Mouse (Mus musculus): ENCODE results near the gene Pdzd8. TPM values are rescaled to one million over a fixed set of nuclear protein-coding genes. Genes with fewer than 3 reads are reported as not detected.

The Pdzd8 gene
- total RNA-seq, 2 experiments from 2014 or later: 24.6 to 26.7 TPM

DNA sequence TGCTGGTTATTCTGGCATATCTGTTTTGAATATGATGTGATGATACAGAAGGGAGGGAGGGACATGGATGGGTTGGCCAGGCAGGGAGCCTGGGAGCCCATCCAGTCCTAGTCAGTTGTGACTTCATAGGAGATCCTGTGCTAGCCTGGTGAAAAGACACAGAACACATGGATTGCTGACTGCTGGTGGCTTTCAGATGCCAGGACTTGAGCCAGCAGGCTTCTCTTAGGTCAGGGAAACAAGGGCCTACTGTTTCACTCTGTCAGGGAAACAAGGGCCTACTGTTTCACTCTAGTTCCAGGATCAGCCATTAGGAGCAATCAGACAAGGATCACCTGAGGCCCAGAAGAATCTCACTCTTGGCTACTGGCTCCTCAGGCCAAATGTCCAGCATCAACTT, 64.7 kb downstream of the Pdzd8 start:
- DNase-seq (ENCODE audit: low spot score in 2 of 2): no peak

DNA sequence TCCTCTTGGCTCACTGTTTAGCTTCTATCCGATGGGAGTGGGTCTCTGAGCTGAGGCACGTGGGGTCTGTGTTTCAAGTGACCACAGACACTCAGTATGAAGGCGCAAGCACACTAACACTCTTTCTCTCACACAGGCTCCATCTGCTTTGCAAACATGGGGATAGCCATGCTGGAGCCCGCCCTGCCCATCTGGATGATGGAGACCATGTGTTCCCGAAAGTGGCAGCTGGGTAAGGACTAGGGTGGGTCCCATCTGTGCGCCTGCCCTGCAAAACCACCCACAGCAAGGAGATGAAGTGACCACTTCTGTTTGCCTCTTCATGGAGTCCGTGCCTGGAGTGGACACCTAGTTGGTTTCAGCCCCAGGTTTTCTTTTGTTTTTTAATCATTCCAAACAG, 69.2 kb downstream of the Pdzd8 start:
- no peak for DNase-seq (ENCODE audit: low spot score in 2 of 2)

DNA sequence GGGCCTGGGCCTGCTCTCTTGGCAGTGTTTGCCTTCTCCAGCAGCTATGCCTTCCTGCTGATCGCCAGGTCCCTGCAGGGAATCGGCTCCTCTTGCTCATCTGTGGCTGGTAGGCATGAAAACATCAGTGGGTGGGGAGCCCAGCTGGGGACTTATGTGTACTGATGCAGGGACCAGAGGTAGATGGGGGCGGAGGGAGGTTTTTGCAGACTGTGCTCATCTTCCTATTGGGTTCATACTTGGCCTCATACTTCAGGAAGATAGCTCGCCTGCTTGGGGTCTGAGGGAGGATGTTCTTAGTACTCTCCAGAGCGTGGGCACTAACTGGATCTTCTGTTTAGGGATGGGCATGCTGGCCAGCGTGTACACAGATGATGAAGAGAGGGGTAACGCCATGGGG, 72.4 kb downstream of the Pdzd8 start:
- no peak for DNase-seq (ENCODE audit: low spot score in 2 of 2)

DNA sequence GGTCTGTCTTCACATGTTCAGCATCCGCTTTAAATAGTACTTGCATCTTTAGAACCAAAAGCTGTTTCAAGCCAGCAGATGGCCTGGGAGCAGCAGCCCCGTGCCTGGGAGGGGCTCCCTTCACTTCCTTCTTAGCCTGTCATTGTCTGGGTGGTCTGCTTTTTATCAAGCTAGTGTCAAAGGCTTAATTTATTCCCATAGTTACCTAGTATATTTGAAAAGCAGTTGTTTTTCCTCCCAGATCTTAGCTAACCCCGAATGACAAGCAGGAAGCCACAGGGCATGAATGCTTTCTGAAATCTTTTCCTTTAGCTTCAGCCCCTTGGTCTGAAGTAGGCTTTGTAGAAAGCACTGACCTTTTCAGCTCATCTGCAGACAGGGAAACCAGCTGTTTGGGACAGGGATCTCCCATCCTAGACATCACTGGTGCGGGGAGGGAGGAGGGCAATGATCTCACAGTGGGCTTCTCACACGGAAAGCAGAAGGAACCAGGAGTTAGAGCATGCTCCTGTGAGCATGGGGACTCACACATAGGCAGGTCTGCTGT, 78.1 kb downstream of the Pdzd8 start:
- DNase-seq (ENCODE audit: low spot score in 2 of 2): no peak

DNA sequence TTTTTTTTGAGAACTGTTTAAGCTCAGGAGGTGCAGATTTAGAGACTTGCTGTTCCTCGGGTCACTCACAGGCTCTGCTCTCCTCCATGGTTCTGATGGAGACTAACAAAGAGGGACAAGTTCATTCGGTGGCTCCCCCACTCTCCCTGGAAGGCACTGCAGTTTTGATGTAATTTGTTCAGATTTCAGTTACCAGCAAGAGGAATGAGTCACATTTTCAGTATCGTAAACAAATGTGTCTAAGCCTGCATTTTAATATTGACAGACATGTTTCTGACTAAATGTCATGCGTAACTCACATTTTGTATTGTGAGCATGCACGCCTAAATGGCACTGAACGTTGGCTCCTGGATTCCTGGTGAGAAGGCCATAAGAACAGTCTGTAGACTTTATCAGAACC, 79.7 kb downstream of the Pdzd8 start:
- DNase-seq (ENCODE audit: low spot score in 2 of 2): no peak

DNA sequence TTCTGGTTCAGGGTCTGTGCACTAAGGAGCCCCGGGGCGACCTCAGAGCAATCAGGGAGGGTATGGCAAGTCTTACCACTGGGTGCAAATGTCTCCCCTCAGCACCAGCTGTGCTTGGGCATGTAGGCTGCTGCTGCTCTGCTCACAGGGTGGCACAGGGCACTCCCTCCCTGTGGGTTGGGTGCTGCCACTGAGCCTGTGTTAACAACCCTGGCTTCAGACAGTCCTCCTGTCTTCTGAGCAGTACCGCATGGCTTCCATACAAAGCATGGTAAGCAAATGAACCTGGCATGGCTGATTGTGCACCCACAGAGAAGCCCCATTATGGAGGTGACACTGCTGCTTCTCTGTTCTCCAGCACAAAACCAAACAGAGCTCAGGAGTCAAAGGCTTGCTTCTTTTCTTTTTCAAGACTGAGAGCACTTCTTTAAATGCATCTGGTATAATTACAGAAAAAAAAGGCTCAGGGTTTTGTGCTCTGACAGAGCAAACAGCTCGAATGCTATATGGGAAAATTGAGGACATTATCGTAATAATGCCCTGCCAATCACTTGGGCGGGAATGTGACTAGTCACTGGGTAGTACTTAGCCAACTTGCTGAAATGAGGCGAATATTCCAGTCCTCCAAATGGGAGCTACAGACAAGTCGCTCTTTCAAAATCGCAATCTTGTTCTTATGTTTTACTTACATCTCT, 80.6 kb downstream of the Pdzd8 start:
- no peak for DNase-seq (ENCODE audit: low spot score in 2 of 2)

DNA sequence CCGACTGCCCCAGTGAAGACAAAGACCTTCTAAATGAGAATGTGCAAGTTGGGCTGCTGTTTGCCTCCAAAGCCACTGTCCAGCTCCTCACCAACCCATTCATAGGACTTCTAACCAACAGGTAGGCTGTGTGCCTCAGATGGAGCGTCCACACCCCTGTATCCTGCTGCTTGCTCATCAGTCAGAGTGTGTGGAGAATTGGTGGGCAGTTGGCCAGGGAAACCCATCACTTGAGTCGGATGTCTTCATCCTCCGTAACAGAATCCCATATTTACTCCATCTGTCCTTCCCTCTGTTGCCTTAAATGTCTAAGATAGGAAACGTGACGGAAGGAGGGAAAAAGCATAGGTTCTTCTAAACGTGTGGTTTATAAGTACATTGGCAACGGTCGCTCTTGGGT, 82.4 kb downstream of the Pdzd8 start:
- DNase-seq (ENCODE audit: low spot score in 2 of 2): no peak

DNA sequence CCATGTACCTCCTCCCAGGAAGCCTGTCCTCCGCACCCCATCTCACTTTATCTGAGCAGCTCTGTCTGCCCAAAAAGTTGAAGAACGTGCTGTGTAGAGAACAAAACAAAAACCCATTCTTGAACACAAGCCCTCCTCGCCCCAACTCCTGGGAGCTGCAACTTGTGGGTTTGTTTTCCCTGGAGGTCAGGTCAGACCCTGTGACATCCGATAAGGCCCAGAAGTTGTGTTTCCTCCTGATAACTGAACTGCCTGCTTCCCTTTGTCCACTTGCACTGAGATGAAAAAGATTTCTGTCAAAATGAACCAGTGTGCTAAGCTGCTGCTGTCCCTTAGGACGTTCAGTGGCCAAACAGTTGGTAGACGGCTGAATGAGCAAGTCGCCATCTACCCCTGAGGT, 84.0 kb downstream of the Pdzd8 start:
- no peak for DNase-seq (ENCODE audit: low spot score in 2 of 2)

DNA sequence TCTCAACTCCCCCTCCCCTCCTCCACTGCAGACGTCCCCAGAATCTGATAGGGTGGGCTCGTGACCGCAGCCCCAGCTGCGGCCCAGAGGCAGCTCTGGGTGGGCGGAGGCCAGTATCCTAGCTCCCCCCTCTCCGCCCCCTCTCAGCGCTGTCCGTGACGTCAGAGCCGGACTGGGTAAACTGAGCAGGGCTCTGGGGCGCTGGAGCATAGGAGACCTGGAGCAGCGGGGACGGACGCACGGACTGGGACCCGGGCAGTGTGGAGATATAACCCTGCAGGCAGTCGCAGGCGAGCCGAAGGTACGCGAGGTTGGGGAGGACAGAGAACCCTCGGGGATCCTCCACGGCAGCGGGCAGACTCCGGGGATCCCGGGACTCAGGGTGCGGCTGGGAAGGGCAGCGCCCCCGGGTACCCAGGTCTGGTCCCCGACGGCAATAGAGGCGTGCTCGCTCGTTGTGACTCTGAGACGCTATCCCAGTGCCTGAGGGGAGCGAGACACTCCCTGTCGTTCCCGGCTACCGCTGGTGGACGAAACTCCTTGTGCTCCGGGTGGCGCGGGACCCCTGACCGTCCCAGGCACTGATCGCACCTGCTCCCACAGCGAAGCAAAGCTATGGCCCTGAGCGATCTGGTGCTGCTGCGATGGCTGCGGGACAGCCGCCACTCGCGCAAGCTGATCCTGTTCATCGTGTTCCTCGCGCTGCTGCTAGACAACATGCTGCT, 84.7 kb downstream of the Pdzd8 start, which contains the start of gene Slc18a2:
Gene Slc18a2 (plus strand): TSS at position 179 of the 725 bp plus-strand sequence.
- no peak for DNase-seq (ENCODE audit: low spot score in 2 of 2)

DNA sequence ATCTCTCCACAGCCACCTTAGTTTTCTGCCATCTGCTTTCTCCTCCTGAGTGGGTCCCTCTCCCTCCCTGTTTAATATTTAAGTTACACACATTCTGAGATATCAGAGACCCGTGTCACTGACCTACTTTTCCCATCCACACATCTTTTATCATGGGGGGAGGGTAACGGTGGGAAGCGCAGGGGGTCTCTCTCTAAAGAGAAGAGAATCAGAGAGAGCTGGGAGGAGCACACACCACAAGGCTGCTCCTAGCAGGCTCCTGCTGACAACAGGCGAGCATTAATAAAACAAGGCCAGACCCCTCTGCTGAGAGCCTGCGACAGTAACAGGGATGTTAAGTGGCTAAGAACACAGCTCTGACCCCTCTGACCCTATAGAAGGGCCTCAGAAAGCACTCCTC, 85.9 kb downstream of the Pdzd8 start:
- DNase-seq (ENCODE audit: low spot score in 2 of 2): no peak

DNA sequence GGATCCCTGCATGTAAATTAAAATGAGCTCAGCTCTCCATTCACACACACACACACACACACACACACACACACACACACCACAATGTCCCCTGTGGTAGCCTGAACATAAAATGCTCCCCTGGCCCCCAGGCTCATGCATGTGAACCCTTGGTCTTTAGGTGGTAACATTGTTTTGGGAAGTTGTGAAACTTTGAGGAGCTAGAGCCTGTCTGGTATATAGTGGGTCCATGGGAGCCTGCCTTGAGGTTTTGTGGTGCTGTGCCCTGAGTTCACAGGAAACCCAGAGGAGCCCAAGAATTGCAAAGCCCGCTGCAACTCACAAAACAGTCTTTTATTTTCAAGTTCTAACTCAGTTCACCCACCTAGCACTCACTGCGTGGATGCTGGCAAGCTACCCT, 92.9 kb downstream of the Pdzd8 start:
- no peak for DNase-seq (ENCODE audit: low spot score in 2 of 2)

DNA sequence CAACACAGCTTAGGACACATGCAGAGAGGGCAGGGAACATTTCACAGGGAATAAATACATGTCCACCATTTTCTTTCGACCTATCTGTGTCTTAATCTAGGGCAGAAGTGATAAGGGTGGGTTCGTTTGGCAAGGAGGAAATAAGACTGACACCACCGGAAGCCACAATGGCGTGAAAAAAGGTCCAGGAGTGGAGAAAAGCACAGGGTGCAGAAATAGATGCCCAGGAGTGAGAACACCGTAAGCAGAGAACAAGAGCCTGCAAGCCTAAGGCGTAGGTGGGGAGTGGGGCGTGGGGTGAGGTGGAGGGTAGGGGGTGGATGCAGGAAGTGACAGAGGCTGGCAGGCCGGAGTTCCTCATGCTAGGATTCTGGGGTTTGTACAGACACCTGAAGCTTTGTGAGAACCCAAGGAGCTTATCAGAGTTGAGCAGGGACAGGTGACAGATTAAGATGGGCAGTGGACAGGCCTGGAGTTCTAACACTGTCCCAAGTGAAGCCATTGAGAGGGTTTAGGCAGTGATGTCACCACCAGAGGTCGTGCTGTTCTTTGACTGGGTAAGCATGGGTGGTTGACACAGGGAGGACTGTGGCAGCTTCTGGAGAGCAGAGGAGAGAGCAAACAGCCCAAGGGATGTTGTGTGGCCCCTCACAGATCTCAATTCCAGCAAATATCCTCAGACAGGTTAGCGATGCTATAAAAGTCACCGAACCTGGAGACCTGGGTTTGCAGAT, 96.9 kb downstream of the Pdzd8 start:
- no peak for DNase-seq (ENCODE audit: low spot score in 2 of 2)

DNA sequence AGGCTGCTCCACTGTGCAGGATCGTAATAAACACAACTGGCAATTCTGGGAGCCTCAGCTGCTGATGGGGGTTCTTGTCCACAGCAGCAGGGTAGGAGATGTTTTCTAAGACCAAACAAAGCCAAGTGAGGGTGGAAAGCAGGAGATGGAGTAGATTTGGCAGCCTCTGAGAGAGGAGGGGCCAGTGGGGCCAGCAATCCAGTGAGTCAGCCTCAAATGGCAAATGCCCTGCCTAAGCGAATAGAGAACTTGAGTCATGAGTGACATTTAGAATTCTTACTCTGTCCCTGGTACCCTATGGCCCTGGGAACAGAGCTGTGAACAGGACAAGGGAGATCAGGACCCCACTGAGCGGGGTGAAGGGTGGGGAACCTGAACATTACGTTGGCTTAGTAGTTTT, 97.4 kb downstream of the Pdzd8 start:
- DNase-seq (ENCODE audit: low spot score in 2 of 2): no peak

Other genes with a start within 250 kb of the Pdzd8 start
- gene Vax1, start 175.7 kb downstream of the Pdzd8 start, total RNA-seq (2021): not detected
- gene Kcnk18, start 126.6 kb downstream of the Pdzd8 start, total RNA-seq (2021): not detected
- 1 to 10 TPM; 1.4 to 1.6 TPM for gene Slc18a2, start 84.9 kb downstream of the Pdzd8 start, total RNA-seq (2021)
- 100 to 1,000 TPM; 716 to 892 TPM for gene Rps12-ps3, start 23.5 kb downstream of the Pdzd8 start, total RNA-seq (2021)
- gene Emx2, start 112.6 kb upstream of the Pdzd8 start, total RNA-seq (2021): 1 to 10 TPM; 1.2 to 2.2 TPM